Comparison of ENCODE assay signal across 18 mouse cellular contexts in the genomic region with DNA sequence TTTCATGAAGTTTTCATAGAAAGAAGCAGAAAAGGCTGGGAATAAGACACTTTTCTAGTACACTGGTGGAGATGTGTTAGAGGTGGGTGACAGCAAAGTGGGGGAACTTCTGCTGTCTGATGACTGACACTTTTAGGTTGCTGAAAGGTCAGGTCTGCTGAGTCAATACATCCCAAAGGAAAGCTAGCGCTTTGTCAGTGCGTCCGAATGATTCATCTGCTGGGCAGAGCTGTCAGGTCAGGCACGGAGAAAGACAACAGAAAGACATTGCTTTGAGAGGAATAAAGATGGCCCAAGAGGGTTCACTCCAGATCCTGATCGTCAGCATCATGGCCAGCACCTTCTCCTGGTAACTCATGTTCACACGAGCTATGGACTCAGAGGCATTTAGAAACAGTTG.
A peak's percentile ranks its signal among the peaks of the same experiment; 100 is the strongest.
DNase-seq lines count a peak whose midpoint lies in the region; ATAC-seq and TF ChIP-seq lines count a peak whose summit lies in the region.
"Had no signal": no experiment of that assay in that cellular context is flagged by ENCODE, and none has a peak within 500 bp of the region (broad histone marks: within the 10 kb centered on the region; RNA-seq: fewer than 3 reads in every experiment).

No protein-coding gene starts in this region.

- TF ChIP-seq POLR2A in limb, embryonic 14.5 days (IDR thresholded peaks at IDR 0.05; ENCODE audit: borderline replicate concordance, extremely low read depth, insufficient read depth, insufficient read length): no peak

- ATAC-seq in limb, embryonic 14.5 days (ENCODE audit: low FRiP score, low read depth): no peak
- no peak for ATAC-seq in forebrain, embryonic 11.5 days (replicated peaks; ENCODE audit: low FRiP score)

- 80% methylated on average over 6 of the region's 6 CpGs for WGBS in limb, embryonic 14.5 days
- WGBS in forebrain, embryonic 11.5 days: 81% methylated on average over 6 of the region's 6 CpGs

- H3K27me3 ChIP-seq in E14TG2a.4 (ENCODE audit: insufficient read depth, low read length): peaks cover 33% of the 10 kb centered on the region
- H3K27me3 ChIP-seq in limb, embryonic 14.5 days (ENCODE audit: control insufficient read depth, insufficient read depth, low read length): no peaks in the 10 kb centered on the region
- peaks cover 5% of the 10 kb centered on the region for H3K27me3 ChIP-seq in forebrain, embryonic 11.5 days (ENCODE audit: control insufficient read depth, insufficient read depth, low read length)
- H3K27me3 ChIP-seq: hindbrain, embryonic 15.5 days; liver, embryonic 15.5 days had no signal

- no peak overlapping the region for H3K4me2 ChIP-seq in limb, embryonic 14.5 days (replicated peaks; ENCODE audit: low read depth, low read length, severe bottlenecking)
- H3K4me2 ChIP-seq in forebrain, embryonic 11.5 days (ENCODE audit: low read depth, low read length, severe bottlenecking): no peak overlapping the region
- H3K4me2 ChIP-seq: heart, embryonic 11.5 days; hindbrain, embryonic 15.5 days; liver, embryonic 15.5 days; midbrain, embryonic 12.5 days had no signal

- H3K9me3 ChIP-seq in E14TG2a.4 (ENCODE audit: low read length): no peaks in the 10 kb centered on the region
- H3K9me3 ChIP-seq in limb, embryonic 14.5 days (ENCODE audit: control insufficient read depth, low read length): no peaks in the 10 kb centered on the region
- no peaks in the 10 kb centered on the region for H3K9me3 ChIP-seq in forebrain, embryonic 11.5 days (ENCODE audit: control insufficient read depth, low read length)
- H3K9me3 ChIP-seq: hindbrain, embryonic 15.5 days; liver, embryonic 15.5 days; midbrain, embryonic 12.5 days had no signal

- no peaks in the 10 kb centered on the region for H3K36me3 ChIP-seq in E14TG2a.4 (ENCODE audit: insufficient read depth, low read length)
- no peaks in the 10 kb centered on the region for H3K36me3 ChIP-seq in limb, embryonic 14.5 days (ENCODE audit: control insufficient read depth, insufficient read depth, low read length)
- H3K36me3 ChIP-seq in forebrain, embryonic 11.5 days (ENCODE audit: control insufficient read depth, insufficient read depth, low read length): no peaks in the 10 kb centered on the region
- H3K36me3 ChIP-seq: hindbrain, embryonic 15.5 days; liver, embryonic 15.5 days; midbrain, embryonic 12.5 days had no signal

- DNase-seq in heart, adult 11 months: peak; percentile 85
- DNase-seq in heart, adult 9 months (ENCODE audit: low spot score in 2 of 2): no peak
- DNase-seq in 3T3-L1 (ENCODE audit: low read depth, low spot score): peak; percentile 66
- DNase-seq in limb, embryonic 14.5 days (ENCODE audit: low spot score): no peak
- DNase-seq in forebrain, embryonic 11.5 days (ENCODE audit: low spot score): no peak
- no peak for DNase-seq in layer of hippocampus, adult 9-10 months (ENCODE audit: low spot score)
- DNase-seq: cerebellum, adult 11 months; cerebellum, postnatal 36 days; gastrocnemius, postnatal 25 days; heart, postnatal 14 days; retina, postnatal 1 day; right cerebral cortex, postnatal 4 days had no signal

- H3K4me3 ChIP-seq in E14TG2a.4 (replicated peaks; ENCODE audit: low read length): peak overlapping the region; percentile 52
- no peak overlapping the region for H3K4me3 ChIP-seq in limb, embryonic 14.5 days (replicated peaks; ENCODE audit: low read length)
- no peak overlapping the region for H3K4me3 ChIP-seq in forebrain, embryonic 11.5 days (ENCODE audit: low read depth, low read length)
- H3K4me3 ChIP-seq: hindbrain, embryonic 15.5 days; liver, embryonic 15.5 days; midbrain, embryonic 12.5 days had no signal

- H3K27ac ChIP-seq in limb, embryonic 14.5 days (replicated peaks; ENCODE audit: low read depth, low read length): peak overlapping the region; percentile 61; the same call in 1 of the 2 replicates
- no peak overlapping the region for H3K27ac ChIP-seq in forebrain, embryonic 11.5 days (ENCODE audit: low read depth, low read length)
- H3K27ac ChIP-seq: hindbrain, embryonic 15.5 days; liver, embryonic 15.5 days; macrophage; midbrain, embryonic 12.5 days had no signal

- H3K4me1 ChIP-seq in E14TG2a.4 (replicated peaks; ENCODE audit: low read depth, low read length): peaks cover 49% of the 10 kb centered on the region
- H3K4me1 ChIP-seq in limb, embryonic 14.5 days (ENCODE audit: control insufficient read depth, insufficient read depth, low read length): peaks cover 54% of the 10 kb centered on the region
- H3K4me1 ChIP-seq in forebrain, embryonic 11.5 days (replicated peaks; ENCODE audit: control insufficient read depth, insufficient read depth, low read length): peaks cover 8% of the 10 kb centered on the region; the same call in 1 of the 2 replicates

- no peak overlapping the region for H3K9ac ChIP-seq in limb, embryonic 14.5 days (ENCODE audit: low read depth, low read length, severe bottlenecking)
- no peak overlapping the region for H3K9ac ChIP-seq in forebrain, embryonic 11.5 days (ENCODE audit: low read length)
- H3K9ac ChIP-seq: hindbrain, embryonic 15.5 days; liver, embryonic 15.5 days; midbrain, embryonic 12.5 days had no signal

- TF ChIP-seq CTCF in E14TG2a.4 (conservative IDR thresholded peaks at IDR 0.05; ENCODE audit: low read length): no peak

Comparison
In these comparisons a context has a peak if more than half of its experiments do, and no peak if none do; other contexts are left out.
1. DNase-seq: peak in heart, adult 11 months (single experiment) and 3T3-L1 (single experiment); none in heart, adult 9 months (0 of 2), limb, embryonic 14.5 days (single experiment), forebrain, embryonic 11.5 days (single experiment) and layer of hippocampus, adult 9-10 months (single experiment).